Mouse (Mus musculus): ENCODE data around the gene Slc25a28.

Gene Slc25a28

DNA sequence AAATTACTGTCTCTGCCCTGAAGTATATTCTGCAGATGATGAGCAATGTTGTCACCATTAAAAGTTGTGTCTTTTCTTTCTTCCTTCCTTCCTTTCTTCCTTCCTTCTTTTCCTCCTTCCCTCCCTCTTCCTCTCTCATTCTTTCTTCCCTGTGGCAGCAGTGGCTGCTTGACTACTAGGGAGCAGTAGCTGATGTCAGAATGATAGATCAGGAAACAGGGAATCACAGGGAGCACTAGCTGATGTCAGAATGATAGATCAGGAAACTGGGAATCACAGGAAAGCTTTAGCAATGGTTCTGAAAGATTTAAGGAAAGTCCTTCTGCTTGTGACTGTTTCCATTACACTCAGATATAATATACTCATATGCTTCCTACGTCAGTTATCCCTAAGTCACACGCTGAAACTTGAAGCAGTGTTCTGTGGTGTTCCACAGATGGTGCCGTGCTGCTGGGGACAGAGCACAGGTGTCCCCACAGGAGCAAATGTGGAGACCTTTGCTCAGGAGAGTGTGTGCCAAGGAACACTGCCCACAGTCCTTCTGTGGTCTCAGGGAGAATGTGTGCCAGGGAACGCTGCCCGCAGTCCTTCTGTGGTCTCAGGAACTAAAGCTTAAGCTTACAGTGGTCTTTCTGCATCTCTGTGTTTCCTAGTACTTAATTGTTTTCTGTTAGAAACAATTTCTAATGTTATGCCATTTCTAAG is 23.1 kb upstream of the Slc25a28 start:
- Histone ChIP-seq H3K27me3 (ENCODE audit: control insufficient read depth, insufficient read depth, low read length, poor library complexity, severe bottlenecking) (no peaks in the 10 kb centered on the region), H3K36me3 (ENCODE audit: control insufficient read depth, insufficient read depth, low read length, poor library complexity, severe bottlenecking) (peaks cover 3% of the 10 kb centered on the region; the same call in 1 of the 2 replicates)
- DNase-seq (ENCODE audit: low read depth, low spot score) = no peak

DNA sequence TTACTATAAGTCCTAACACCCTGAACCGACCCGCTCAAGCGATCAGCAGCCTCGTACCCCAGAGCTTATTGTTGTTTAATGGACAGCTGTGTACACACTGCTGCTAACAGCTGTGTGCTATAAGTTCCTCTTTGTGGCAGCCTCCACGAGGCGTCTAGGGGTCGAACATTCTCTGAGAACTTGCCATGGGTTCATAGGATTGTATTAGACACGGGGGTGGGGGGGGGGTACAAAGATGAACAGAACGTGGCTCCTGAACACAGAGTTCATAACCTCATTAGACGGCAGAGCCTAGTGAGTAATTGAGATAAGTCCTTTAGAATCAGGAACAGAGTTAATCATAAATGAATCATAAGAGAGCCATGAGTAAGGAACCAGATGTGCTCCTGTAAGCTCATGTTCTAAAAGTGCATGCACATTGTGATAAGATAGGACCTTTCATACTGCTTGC is 20.9 kb upstream of the Slc25a28 start:
- Histone ChIP-seq H3K36me3 (ENCODE audit: control insufficient read depth, insufficient read depth, low read length, poor library complexity, severe bottlenecking) (peaks cover 3% of the 10 kb centered on the region; the same call in 1 of the 2 replicates), H3K27me3 (ENCODE audit: control insufficient read depth, insufficient read depth, low read length, poor library complexity, severe bottlenecking) (no peaks in the 10 kb centered on the region)
- no peak for DNase-seq (ENCODE audit: low read depth, low spot score)

DNA sequence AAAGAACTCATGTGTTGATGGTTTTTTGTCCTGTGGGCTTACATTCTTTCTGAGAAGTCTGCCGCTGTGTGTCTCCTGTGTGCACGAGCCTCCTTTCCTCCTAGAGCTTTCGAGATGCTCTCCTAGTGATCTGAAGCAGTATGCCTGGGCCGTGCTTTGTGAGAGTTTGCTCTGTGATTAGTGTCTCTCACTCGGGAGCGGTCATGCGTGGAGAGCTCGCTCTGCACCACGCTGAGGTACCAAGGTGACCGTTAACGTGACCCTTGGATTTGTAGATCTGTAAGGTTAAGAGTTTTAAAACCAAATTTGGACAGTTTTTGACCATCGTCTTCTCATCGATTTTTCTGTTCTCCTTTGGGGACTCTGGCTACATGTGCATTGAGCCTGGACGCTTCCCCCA is 18.1 kb upstream of the Slc25a28 start:
- Histone ChIP-seq H3K27me3 (ENCODE audit: control insufficient read depth, insufficient read depth, low read length, poor library complexity, severe bottlenecking) (no peaks in the 10 kb centered on the region), H3K36me3 (ENCODE audit: control insufficient read depth, insufficient read depth, low read length, poor library complexity, severe bottlenecking) (no peaks in the 10 kb centered on the region)
- DNase-seq (ENCODE audit: low read depth, low spot score) = no peak

DNA sequence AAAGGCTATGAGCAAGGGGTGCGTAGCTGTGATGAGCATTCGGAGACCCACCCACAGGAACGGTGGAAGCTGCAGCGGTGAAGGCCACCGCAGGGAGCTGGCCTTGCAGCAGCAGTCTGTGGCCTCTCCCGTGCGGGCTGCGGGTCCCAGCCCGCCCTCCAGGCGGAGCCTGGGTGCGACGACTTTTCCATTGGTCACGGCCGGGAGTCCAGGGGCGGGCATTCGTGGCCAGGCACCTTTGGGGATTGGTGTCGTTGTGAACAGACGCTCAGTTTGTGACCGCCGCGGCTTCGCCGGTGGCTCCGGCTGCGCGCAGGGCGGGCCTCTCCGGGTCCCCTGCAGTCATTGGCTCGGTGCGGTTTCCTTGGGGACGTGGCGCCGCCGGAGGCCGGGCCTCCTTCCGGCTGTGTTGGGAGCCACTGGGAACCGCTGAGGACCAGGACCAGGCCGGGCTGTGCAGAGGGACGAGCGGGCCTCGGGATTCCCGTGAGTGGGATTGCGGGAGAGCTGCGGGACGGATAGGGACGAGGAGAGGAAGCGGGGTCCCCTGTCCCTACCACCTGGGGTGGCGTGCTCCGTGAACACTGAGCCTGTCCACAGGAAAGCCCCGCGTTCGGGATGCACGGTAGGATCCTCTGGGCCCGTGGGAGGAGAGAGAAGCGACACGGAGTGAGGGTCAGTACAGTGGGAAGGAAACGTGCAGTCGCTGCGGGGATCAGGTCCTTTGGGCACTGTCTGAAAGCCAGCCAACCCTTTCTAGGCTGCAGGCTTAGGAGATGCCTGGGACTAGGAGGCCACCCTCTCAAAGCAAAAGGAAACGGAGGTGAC is 15.0 kb upstream of the Slc25a28 start, which contains the start of gene Entpd7:
TSS of gene Entpd7 (plus strand) at position 254 of the 828 bp plus-strand sequence.
- no peaks in the 10 kb centered on the region for H3K27me3 ChIP-seq (ENCODE audit: control insufficient read depth, insufficient read depth, low read length, poor library complexity, severe bottlenecking)
- H3K36me3 ChIP-seq (ENCODE audit: control insufficient read depth, insufficient read depth, low read length, poor library complexity, severe bottlenecking) = no peaks in the 10 kb centered on the region
- peak; percentile 93 for DNase-seq (ENCODE audit: low read depth, low spot score)

DNA sequence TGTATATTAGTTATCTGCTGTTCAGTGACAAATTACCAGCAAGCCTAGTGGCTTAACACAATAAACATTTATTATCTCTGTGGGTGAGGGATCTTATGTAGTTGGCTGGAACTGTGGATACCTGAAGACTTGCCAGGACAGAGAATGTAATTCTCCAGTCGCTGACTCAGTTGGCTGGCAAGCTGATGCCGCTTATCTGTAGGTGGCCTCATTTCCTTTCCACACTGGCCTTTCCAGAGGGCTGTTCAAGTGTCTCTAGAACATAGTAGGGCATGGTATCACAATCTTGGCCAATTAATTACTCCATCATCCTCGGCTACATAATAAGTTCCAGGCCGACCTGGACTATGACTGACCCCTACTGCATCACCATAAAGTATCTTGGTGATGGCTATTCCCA is 6.9 kb upstream of the Slc25a28 start:
- Histone ChIP-seq H3K27me3 (ENCODE audit: control insufficient read depth, insufficient read depth, low read length, poor library complexity, severe bottlenecking) (no peaks in the 10 kb centered on the region), H3K36me3 (ENCODE audit: control insufficient read depth, insufficient read depth, low read length, poor library complexity, severe bottlenecking) (no peaks in the 10 kb centered on the region)
- DNase-seq (ENCODE audit: low read depth, low spot score) = no peak

DNA sequence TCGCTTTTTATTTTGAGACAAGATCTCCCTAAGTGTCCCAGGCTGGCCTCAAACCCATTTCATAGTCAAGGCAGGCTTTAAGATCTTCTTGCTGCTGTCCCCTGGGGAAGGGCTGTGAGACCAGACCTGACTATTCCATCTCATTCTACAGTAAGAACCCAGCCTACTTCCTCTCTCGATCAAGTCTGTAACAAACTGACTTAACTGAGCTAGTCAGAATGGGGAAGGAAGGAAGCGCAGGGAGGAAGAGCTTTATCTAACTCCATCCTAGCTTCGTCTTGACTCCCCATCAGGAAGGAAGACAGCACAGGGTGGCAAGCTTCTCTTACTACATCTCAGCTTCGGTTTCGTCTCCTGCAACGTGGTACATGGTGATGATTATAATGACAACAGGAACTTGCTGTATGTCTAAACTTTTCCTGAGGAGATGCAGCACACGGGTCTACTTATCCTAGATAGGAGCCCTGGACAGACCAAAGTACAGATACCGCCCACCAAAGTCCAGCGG is 4.8 kb upstream of the Slc25a28 start:
- peak; percentile 72 for DNase-seq (ENCODE audit: low read depth, low spot score)
- H3K27me3 ChIP-seq (ENCODE audit: control insufficient read depth, insufficient read depth, low read length, poor library complexity, severe bottlenecking) = no peaks in the 10 kb centered on the region
- no peaks in the 10 kb centered on the region for H3K36me3 ChIP-seq (ENCODE audit: control insufficient read depth, insufficient read depth, low read length, poor library complexity, severe bottlenecking)

DNA sequence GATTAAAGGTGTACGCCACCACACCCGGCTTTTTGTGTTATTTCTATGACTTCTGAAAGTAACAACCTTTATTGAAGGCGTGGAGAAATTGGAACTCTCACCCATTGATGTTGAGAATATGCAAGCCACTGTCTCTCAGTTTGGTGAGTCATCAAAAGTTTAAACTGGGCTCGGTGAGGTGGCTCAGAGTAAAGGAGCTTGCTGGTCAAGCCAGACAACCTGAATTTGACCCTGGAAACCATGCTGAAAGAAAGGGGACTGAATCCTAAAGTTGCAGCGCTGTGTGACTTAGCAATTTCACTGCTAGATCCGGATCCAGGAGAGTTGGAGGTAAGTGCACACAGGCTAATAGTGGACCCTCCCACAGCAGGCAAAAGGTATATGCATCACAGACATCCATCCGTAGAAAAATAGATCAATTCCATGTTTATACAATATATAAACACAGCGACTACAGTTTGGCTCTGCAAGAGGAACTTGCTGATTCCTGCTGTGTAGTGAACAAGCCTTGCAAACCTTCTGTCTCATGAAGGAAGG is 3.9 kb upstream of the Slc25a28 start:
- no peak for DNase-seq (ENCODE audit: low read depth, low spot score)
- Histone ChIP-seq H3K27me3 (ENCODE audit: control insufficient read depth, insufficient read depth, low read length, poor library complexity, severe bottlenecking) (no peaks in the 10 kb centered on the region), H3K36me3 (ENCODE audit: control insufficient read depth, insufficient read depth, low read length, poor library complexity, severe bottlenecking) (no peaks in the 10 kb centered on the region)

DNA sequence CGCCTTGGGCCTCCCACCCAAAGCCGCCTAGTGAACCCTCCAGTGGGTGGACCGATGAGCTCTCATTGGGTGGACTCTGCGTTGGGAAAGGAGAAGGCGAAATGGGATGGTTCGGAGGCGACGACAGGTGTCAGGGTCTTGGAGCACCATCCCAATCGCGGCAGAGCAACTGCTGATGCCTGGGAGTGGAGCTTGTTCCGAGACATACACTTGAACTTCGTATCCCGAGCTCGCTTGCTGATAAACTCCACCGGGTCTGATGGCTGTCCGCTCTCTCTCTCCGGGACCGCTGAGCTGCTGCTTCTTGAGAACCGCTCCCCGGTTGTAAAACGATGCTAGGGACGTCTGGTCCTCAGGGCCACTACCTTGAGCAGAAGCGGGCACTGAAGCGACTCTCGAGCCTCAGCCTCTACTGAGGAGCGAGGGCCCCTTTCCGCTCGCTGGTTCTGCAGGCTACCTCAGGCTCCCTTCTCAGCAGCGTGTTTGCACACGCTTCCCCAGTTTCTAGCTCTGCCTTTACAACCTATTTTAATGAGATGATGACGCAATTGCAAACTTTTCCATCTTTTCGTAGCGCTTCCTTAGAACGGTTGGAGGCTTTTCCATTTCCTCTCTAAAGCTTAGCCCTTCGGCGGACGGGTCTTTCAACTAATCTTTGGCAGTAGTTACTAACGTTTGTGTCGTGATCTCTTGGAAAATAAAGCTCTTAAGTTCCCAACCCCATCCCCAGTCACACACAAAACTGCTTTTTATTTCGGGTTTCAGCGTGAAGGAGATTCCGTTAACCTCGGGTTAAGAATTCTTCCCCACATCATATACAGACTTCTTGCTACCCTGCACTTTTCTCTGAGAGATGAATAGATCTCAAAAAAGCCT is 1.1 kb upstream of the Slc25a28 start:
- peak; percentile 63 for DNase-seq (ENCODE audit: low read depth, low spot score)
- H3K27me3 ChIP-seq (ENCODE audit: control insufficient read depth, insufficient read depth, low read length, poor library complexity, severe bottlenecking) = no peaks in the 10 kb centered on the region
- H3K36me3 ChIP-seq (ENCODE audit: control insufficient read depth, insufficient read depth, low read length, poor library complexity, severe bottlenecking) = no peaks in the 10 kb centered on the region

DNA sequence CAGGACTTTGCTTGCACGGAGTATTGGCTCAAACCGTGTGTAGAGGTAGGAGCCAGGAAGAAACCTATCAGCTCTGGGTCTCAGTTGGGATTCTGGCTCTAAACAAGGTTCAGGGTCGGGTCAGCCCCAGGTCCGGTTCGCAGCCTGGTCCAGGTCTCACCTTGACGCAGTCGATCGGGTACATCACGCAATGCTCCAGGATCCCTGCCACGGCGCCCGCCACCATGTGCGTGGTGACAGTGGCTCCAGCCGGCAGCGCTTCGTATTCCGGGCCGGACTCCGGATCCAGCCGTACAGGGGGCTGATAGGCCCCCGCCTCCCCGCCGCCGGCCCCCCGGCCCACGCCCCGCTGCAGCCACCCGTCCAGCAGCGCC is 378 bp downstream of the Slc25a28 start:
- DNase-seq (ENCODE audit: low read depth, low spot score) = peak; percentile 35
- H3K36me3 ChIP-seq (ENCODE audit: control insufficient read depth, insufficient read depth, low read length, poor library complexity, severe bottlenecking) = no peaks in the 10 kb centered on the region; the same call in 1 of the 2 replicates
- no peaks in the 10 kb centered on the region for H3K27me3 ChIP-seq (ENCODE audit: control insufficient read depth, insufficient read depth, low read length, poor library complexity, severe bottlenecking)

DNA sequence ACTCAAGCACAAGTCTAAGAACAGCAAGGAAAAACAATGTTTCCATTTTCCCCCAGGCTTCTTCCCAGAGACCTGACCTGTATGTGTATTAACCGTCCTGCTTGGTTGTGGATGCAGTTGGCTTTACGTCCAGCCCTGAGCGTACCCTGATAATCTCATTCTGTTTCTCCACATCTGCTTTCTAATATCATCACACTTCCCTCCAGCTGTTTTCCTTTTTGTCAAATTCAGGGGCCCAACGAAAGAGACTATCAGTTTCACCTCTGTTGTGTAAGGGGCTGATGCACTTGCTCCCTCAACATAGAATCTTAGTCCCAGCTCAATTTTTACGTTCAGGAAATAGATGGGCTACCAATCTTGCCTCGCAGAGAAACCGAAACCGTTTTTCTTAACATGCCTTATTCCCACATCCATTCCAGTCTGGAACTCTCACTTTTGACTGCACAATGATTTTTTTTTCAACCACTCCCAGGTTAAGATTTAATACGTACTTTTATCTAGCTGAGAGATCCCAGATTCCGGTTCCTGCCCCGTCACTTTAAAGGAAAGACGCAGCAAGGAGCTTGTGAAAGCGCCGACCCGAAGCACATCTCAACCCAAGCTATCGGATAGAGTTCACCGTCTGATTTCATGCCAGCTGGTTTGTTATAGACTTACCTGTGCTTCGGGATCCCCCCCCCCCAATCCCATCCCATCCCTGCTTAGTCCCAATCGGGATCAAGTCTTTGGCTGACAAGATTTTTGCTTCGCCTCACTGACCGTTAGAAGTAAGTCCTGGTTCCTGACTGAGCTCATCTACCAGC is 967 bp downstream of the Slc25a28 start:
- Histone ChIP-seq H3K36me3 (ENCODE audit: control insufficient read depth, insufficient read depth, low read length, poor library complexity, severe bottlenecking) (no peaks in the 10 kb centered on the region; the same call in 1 of the 2 replicates), H3K27me3 (ENCODE audit: control insufficient read depth, insufficient read depth, low read length, poor library complexity, severe bottlenecking) (no peaks in the 10 kb centered on the region)
- DNase-seq (ENCODE audit: low read depth, low spot score) = peak; percentile 23

DNA sequence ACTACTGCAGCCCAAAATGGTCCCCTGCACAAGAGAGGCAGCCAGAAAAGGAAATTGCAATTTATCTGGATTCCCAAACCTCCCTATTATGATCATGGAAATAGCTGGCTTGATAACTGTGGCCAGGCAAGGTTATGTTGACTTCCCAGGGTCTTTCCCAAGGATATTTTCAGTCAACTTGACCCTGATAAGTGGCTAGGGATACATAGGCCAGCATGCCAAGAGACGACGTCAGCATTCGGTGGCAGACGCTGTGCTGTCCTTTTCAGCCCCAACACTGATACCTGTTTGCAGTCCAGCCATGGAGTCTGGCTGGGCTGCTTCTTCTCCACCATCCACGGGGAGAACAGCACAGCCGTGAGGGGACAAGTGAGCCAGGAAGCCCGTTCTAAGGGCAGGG is 3.6 kb downstream of the Slc25a28 start:
- H3K27me3 ChIP-seq (ENCODE audit: control insufficient read depth, insufficient read depth, low read length, poor library complexity, severe bottlenecking) = no peaks in the 10 kb centered on the region
- DNase-seq (ENCODE audit: low read depth, low spot score) = no peak
- no peaks in the 10 kb centered on the region; the same call in 1 of the 2 replicates for H3K36me3 ChIP-seq (ENCODE audit: control insufficient read depth, insufficient read depth, low read length, poor library complexity, severe bottlenecking)

DNA sequence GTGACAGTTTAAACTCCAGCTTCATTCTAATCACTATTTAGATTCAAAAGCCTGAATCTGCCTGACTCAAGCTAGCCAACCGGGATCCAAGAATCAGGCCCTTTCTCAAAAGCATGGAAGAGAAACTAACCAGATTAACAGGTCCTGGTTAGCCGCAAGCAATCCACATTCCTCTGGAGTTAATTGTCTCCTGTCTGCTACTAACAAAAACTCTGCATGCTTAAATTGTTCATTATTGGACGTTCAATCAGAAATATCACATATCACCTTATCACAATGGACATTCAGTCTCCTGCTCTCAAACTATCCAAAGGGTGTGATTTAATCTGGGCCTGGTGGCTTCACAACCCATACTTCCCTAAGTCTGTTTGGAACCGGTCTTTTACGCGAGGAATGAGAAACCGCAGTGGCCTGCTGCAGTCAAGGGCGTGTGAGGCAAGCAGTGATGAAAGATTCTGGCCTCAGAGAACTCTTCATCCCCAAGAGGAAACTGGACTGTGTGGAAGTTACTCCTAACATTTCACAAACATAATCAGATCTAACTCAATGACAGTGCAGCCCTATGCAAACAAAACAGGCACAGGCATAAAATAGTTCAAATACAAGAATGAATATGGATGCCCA is 5.4 kb downstream of the Slc25a28 start:
- no peak for DNase-seq (ENCODE audit: low read depth, low spot score)
- H3K36me3 ChIP-seq (ENCODE audit: control insufficient read depth, insufficient read depth, low read length, poor library complexity, severe bottlenecking) = peaks cover 2% of the 10 kb centered on the region; the same call in 1 of the 2 replicates
- no peaks in the 10 kb centered on the region for H3K27me3 ChIP-seq (ENCODE audit: control insufficient read depth, insufficient read depth, low read length, poor library complexity, severe bottlenecking)

DNA sequence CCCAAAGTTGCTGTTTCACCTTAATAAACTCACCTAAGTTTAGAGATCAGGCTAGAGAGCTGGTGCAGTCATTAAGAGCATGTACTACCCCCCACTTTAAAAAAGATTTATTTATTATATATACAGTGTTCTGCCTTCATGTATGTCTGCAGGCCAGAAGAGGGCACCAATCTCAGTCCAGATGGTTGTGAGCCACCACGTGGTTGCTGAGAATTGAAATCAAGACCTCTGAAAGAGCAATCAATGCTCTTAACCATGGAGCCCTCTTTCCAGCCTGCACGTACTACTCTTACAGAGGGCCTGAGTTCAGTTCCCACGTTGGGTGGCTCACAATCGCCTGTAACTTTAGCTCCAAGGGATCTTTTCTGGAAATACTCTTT is 7.3 kb downstream of the Slc25a28 start:
- H3K36me3 ChIP-seq (ENCODE audit: control insufficient read depth, insufficient read depth, low read length, poor library complexity, severe bottlenecking) = peaks cover 4% of the 10 kb centered on the region; the same call in 1 of the 2 replicates
- peak; percentile 71 for DNase-seq (ENCODE audit: low read depth, low spot score)
- no peaks in the 10 kb centered on the region for H3K27me3 ChIP-seq (ENCODE audit: control insufficient read depth, insufficient read depth, low read length, poor library complexity, severe bottlenecking)

Measured in splenic B cell, adult 2 months (primary cell).